Mouse (Mus musculus): Measurements from ENCODE around the gene Mark2.

Mark2 gene

GRCm38 (mm10) chr19:7334049-7334448, 7.6 kb downstream of the Mark2 start:
- in situ Hi-C loops (cut with MboI, MseI), result loop anchor here (5.0 kb wide), 1 partner anchor 47 kb away; no protein-coding TSS in a partner anchor

GRCm38 (mm10) chr19:7321391-7321790, 20.3 kb downstream of the Mark2 start:
- in situ Hi-C loops (cut with MboI, MseI), result no loop called here

- in situ Hi-C loops (cut with MboI, MseI), result no loop called here
Observed at GRCm38 (mm10) chr19:7320181-7320580, 21.5 kb downstream of the Mark2 start.

- in situ Hi-C loops (cut with MboI, MseI), result no loop called here
Observed at GRCm38 (mm10) chr19:7317716-7318115, 23.9 kb downstream of the Mark2 start.

GRCm38 (mm10) chr19:7316822-7317221, 24.8 kb downstream of the Mark2 start:
- in situ Hi-C loops (cut with MboI, MseI), result no loop called here

GRCm38 (mm10) chr19:7315587-7315984, 26.1 kb downstream of the Mark2 start:
- in situ Hi-C loops (cut with MboI, MseI), result no loop called here

- in situ Hi-C loops (cut with MboI, MseI), result no loop called here
Observed at GRCm38 (mm10) chr19:7314976-7315586, 26.6 kb downstream of the Mark2 start.

GRCm38 (mm10) chr19:7313660-7314059, 28.0 kb downstream of the Mark2 start:
- in situ Hi-C loops (cut with MboI, MseI), result no loop called here

- in situ Hi-C loops (cut with MboI, MseI), result no loop called here
Observed at GRCm38 (mm10) chr19:7311306-7311705, 30.4 kb downstream of the Mark2 start.

- in situ Hi-C loops (cut with MboI, MseI), result no loop called here
Observed at GRCm38 (mm10) chr19:7310704-7311103, 31.0 kb downstream of the Mark2 start.

GRCm38 (mm10) chr19:7309738-7310330, 31.8 kb downstream of the Mark2 start:
- in situ Hi-C loops (cut with MboI, MseI), result no loop called here

GRCm38 (mm10) chr19:7307995-7308770, 33.5 kb downstream of the Mark2 start:
- in situ Hi-C loops (cut with MboI, MseI), result no loop called here

- in situ Hi-C loops (cut with MboI, MseI), result no loop called here
Observed at GRCm38 (mm10) chr19:7306968-7307367, 34.7 kb downstream of the Mark2 start.

GRCm38 (mm10) chr19:7305380-7306310, 36.0 kb downstream of the Mark2 start:
- in situ Hi-C loops (cut with MboI, MseI), result no loop called here

- in situ Hi-C loops (cut with MboI, MseI), result no loop called here
Observed at GRCm38 (mm10) chr19:7304801-7305200, 36.9 kb downstream of the Mark2 start.

- in situ Hi-C loops (cut with MboI, MseI), result no loop called here
Observed at GRCm38 (mm10) chr19:7303796-7304195, 37.9 kb downstream of the Mark2 start.

GRCm38 (mm10) chr19:7302493-7302797, 39.2 kb downstream of the Mark2 start:
- in situ Hi-C loops (cut with MboI, MseI), result no loop called here

GRCm38 (mm10) chr19:7301647-7302492, 39.8 kb downstream of the Mark2 start:
- in situ Hi-C loops (cut with MboI, MseI), result no loop called here

GRCm38 (mm10) chr19:7300078-7300477, 41.6 kb downstream of the Mark2 start:
- in situ Hi-C loops (cut with MboI, MseI), result no loop called here

GRCm38 (mm10) chr19:7299052-7299451, 42.6 kb downstream of the Mark2 start:
- in situ Hi-C loops (cut with MboI, MseI), result no loop called here

GRCm38 (mm10) chr19:7295959-7296358, 45.7 kb downstream of the Mark2 start:
- in situ Hi-C loops (cut with MboI, MseI), result no loop called here

Measured in T-helper 1 cell (primary cell).